Mouse (Mus musculus): ENCODE data around the gene Xirp1. TPM values are rescaled to one million over a fixed set of nuclear protein-coding genes. Genes with fewer than 3 reads are reported as not detected.

Gene Xirp1
- polyA plus RNA-seq, 1 experiment, result not detected

- TF ChIP-seq GATA1 (IDR thresholded peaks at IDR 0.05; ENCODE audit: low read length), result no peak
Observed at GRCm38 (mm10) chr9:119982241-119982811, 41.1 kb downstream of the Xirp1 start.

DNA sequence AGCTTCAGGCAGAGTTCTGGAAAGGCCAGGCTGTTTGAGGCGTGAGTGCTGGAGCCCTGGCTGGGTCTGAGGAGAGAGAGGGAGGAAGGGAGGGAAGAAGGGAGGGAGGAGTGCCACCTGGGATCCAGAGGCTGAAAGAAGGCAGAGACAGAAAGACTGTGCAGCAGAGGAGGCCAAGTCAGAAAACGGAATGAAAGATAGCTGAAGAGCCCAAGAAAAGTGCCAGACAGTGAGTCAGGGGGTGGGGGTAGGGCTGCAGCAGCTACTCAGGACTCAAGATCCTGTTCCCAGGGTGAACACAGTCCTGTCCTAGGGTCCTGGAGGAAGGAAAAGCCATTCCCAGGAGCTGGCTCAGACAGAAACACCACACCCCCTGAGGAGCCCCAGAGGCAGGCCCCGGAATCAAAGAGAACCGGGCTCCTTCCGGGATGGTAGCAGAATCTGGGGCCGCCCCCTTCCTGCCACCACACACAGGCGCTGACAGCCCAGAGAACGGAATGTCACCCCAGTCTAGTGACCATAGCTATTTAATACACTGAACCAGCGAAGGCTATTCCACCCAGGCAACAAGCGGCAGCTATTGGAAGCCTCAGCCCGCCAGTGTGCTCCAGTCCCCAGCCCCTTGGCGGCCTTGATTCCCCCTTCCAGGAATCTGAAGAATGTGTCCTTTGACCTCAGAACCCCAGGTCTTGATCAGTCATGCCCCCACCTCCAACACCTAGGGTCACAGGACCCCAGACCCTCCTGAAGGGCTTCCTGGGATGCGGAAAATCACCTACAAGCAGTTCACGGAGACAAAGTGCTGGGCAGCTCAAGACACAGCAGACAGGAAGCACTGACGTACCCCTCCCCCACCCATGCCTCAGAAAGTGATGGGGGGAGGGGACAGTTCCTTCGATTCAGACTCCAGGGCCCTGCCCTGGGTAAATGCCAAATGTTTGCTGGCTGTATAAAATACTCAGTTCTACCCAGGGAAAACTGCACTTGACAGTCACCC, 41.9 kb downstream of the Xirp1 start:
- no peak for TF ChIP-seq GATA1 (IDR thresholded peaks at IDR 0.05; ENCODE audit: low read length)

GRCm38 (mm10) chr9:119980770-119981182, 42.6 kb downstream of the Xirp1 start:
- TF ChIP-seq GATA1 (IDR thresholded peaks at IDR 0.05; ENCODE audit: low read length), result no peak

- no peak for TF ChIP-seq GATA1 (IDR thresholded peaks at IDR 0.05; ENCODE audit: low read length)
Observed at GRCm38 (mm10) chr9:119979749-119980148, 43.6 kb downstream of the Xirp1 start.

GRCm38 (mm10) chr9:119978811-119979441, 44.5 kb downstream of the Xirp1 start:
- TF ChIP-seq GATA1 (IDR thresholded peaks at IDR 0.05; ENCODE audit: low read length), result no peak

- TF ChIP-seq GATA1 (IDR thresholded peaks at IDR 0.05; ENCODE audit: low read length), result no peak
Observed at GRCm38 (mm10) chr9:119978151-119978810, 45.1 kb downstream of the Xirp1 start.

DNA sequence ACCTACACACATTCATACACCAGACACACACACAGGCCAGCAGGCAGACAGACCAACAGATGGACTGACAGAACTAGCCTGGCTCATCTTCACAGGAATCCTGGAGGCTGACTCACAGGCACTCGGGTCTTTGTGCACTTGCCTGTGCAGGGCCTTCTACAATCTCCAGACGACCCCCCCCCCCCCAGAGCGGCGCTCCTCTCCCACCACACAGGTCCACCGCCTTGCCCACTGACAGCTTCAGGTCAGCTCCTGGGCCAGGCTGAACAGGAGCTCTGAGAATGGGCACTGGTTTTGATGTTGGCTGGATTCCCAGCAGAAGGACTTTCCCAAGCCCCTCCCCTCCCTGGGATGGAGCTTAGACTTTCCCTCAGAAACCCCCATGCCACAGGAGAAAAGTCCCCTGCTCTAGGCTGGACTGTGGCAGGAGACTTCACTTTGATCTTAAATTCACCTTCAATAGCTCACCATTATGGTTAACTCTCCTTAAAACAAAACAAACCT, 45.8 kb downstream of the Xirp1 start:
- TF ChIP-seq GATA1 (IDR thresholded peaks at IDR 0.05; ENCODE audit: low read length), result no peak

GRCm38 (mm10) chr9:119976704-119977556, 46.5 kb downstream of the Xirp1 start:
- no peak for TF ChIP-seq GATA1 (IDR thresholded peaks at IDR 0.05; ENCODE audit: low read length)

DNA sequence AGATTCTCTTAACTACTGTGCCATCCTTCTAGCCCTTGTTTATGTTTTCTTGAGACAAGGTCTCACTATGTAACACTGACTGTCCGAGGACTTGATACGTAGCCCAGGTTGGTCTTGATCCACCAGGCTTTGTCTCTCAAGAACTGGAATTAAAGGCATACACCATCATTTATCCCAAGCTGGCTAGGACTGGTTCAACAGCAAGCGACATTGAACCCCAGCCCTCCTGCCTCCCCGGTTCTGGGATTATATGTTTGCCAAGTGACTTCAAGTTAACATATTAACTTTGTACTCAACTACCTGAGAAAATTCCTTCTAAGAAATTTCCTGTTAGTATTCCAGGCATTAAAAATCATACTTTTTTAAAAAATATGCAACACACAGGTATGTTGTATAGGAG, 48.1 kb downstream of the Xirp1 start:
- TF ChIP-seq GATA1 (IDR thresholded peaks at IDR 0.05; ENCODE audit: low read length), result no peak

GRCm38 (mm10) chr9:119974609-119975008, 48.8 kb downstream of the Xirp1 start:
- TF ChIP-seq GATA1 (IDR thresholded peaks at IDR 0.05; ENCODE audit: low read length), result no peak

GRCm38 (mm10) chr9:119973869-119974520, 49.4 kb downstream of the Xirp1 start:
- no peak for TF ChIP-seq GATA1 (IDR thresholded peaks at IDR 0.05; ENCODE audit: low read length)

GRCm38 (mm10) chr9:119973281-119973680, 50.1 kb downstream of the Xirp1 start:
- no peak for TF ChIP-seq GATA1 (IDR thresholded peaks at IDR 0.05; ENCODE audit: low read length)

GRCm38 (mm10) chr9:119972582-119972981, 50.8 kb downstream of the Xirp1 start:
- no peak for TF ChIP-seq GATA1 (IDR thresholded peaks at IDR 0.05; ENCODE audit: low read length)

DNA sequence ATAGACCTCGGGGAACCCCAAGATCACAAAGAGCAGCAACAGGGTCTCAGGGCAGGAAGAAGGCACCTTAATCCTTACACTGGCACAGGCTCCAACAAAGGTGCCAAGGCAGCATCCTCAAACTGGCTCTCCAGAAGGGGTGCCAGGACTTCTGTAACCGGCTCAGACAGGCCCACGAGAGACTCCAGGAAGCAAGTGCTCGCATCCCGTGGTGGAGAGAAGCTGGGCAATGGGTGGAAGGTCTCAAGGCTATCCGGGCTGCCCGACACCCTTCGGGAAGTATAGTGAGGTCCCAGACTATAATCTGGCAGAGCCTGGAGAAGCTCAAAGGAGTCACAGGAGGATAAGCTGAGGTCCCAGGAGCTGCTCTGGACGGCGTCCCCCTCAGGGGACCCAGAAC, 51.2 kb downstream of the Xirp1 start:
- no peak for TF ChIP-seq GATA1 (IDR thresholded peaks at IDR 0.05; ENCODE audit: low read length)

All from G1E-ER4 (cell line).